Mouse (Mus musculus) lung, postnatal 0 days (tissue): ENCODE data around the gene Asxl1. TPM values are rescaled to one million over a fixed set of nuclear protein-coding genes. Genes with fewer than 3 reads are reported as not detected.
"Not testable (repeated sequence)": the region's sequence is repeated elsewhere in the genome, so short reads cannot be mapped to it uniquely, and the experiment has no call there.

Source experiments
- ATAC-seq: fragments of 200-750 bp; cut with Nextera tagmentation; 2 replicates; pipeline ENCODE4 v1.8.0; 2017; ENCODE audit warnings: moderate library complexity
- DNase-seq: peaks from one replicate; pipeline ENCODE4 v3.0.0-alpha.2; 2016; ENCODE audit warnings: low spot score
- H3K27ac ChIP-seq: fragments of 300-500 bp; sonication (generic); 2 replicates; pipeline ENCODE4 v1.5.1; 2014; ENCODE audit warnings: antibody characterized with exemption, mild to moderate bottlenecking, low read length, mixed read lengths
- H3K27me3 ChIP-seq: fragments of 300-500 bp; sonication (generic); replicated peaks from 2 replicates; pipeline ENCODE4 v1.6.1; 2014; ENCODE audit warnings: low read length, mixed read lengths; ENCODE audit not compliant: insufficient read depth
- H3K36me3 ChIP-seq: fragments of 300-500 bp; sonication (generic); 2 replicates; pipeline ENCODE4 v1.6.1; 2014; ENCODE audit warnings: low read length, mixed read lengths; ENCODE audit not compliant: insufficient read depth
- H3K4me1 ChIP-seq: fragments of 300-500 bp; sonication (generic); 2 replicates; pipeline ENCODE4 v1.6.1; 2014; ENCODE audit warnings: antibody characterized with exemption, low read depth, low read length, mixed read lengths; ENCODE audit not compliant: insufficient read depth
- H3K4me2 ChIP-seq: fragments of 300-500 bp; sonication (generic); replicated peaks from 2 replicates; pipeline ENCODE4 v1.6.1; 2014; ENCODE audit warnings: low read depth, mild to moderate bottlenecking, low read length, moderate library complexity, mixed read lengths
- H3K4me3 ChIP-seq: fragments of 300-500 bp; sonication (generic); 2 replicates; pipeline ENCODE4 v1.5.1; 2014; ENCODE audit warnings: low read depth, low read length
- H3K9ac ChIP-seq: fragments of 300-500 bp; sonication (generic); replicated peaks from 2 replicates; pipeline ENCODE4 v1.6.1; 2014; ENCODE audit warnings: low read depth, mild to moderate bottlenecking
- H3K9me3 ChIP-seq: fragments of 300-500 bp; sonication (generic); 2 replicates; pipeline ENCODE4 v1.6.1; 2016; ENCODE audit warnings: low read length, mixed read lengths
- CTCF ChIP-seq: IDR thresholded peaks from 2 replicates; pipeline ENCODE4 v1.5.1; 2016; ENCODE audit warnings: antibody characterized with exemption, mild to moderate bottlenecking
- EP300 ChIP-seq: IDR thresholded peaks from 2 replicates; pipeline ENCODE4 v1.6.1; 2016; ENCODE audit warnings: antibody characterized with exemption, mild to moderate bottlenecking, control low read depth
- WGBS: fragments of 180-500 bp; shearing (Covaris S2); extraction: QIAGEN DNeasy Blood & Tissue Kit; methylation state at CpG from one replicate; pipeline ENCODE4 v1.1.7; 2014; 5-methylcytosine and 5-hydroxymethylcytosine counted together
- polyA plus RNA-seq: library from polyadenylated mRNA; unstranded; fragments of >200 nt; fragmentation: Nextera tagmentation; extraction: Ambion mirVana; gene quantifications from 2 replicates; pipeline ENCODE4 v1.2.1, GENCODE M21; 2015

Gene Asxl1
- polyA plus RNA-seq, 1 experiment from 2014 or later = 10.3 TPM

DNA sequence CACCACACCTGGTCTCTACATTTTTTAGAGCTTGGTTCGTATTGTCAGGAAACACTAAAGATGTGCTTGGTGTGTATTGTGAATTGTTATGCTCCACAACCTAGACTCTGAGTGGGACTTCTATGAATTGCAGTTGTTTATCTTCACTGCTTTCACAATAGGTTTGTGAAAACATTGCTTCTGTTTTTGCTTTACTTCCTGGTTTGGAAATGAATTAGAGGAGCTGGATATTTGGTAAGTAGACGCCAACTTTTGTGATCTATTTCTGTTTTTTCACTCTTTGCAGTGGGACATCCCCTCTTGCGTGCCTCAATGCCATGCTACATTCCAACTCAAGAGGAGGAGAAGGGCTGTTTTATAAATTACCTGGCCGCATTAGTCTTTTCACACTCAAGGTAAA, 11.2 kb downstream of the Asxl1 start:
- no peak for TF ChIP-seq EP300
- no peak for TF ChIP-seq CTCF
- Histone ChIP-seq H3K4me2 (no peak overlapping the region), H3K27me3 (no peaks in the 10 kb centered on the region), H3K36me3 (peaks cover 20% of the 10 kb centered on the region), H3K27ac (no peak overlapping the region), H3K4me3 (no peak overlapping the region), H3K9ac (no peak overlapping the region), H3K9me3 (no peaks in the 10 kb centered on the region), H3K4me1 (no peaks in the 10 kb centered on the region)
- ATAC-seq (no peak), DNase-seq (no peak)
- 81% methylated on average over 4 of the region's 4 CpGs for WGBS

DNA sequence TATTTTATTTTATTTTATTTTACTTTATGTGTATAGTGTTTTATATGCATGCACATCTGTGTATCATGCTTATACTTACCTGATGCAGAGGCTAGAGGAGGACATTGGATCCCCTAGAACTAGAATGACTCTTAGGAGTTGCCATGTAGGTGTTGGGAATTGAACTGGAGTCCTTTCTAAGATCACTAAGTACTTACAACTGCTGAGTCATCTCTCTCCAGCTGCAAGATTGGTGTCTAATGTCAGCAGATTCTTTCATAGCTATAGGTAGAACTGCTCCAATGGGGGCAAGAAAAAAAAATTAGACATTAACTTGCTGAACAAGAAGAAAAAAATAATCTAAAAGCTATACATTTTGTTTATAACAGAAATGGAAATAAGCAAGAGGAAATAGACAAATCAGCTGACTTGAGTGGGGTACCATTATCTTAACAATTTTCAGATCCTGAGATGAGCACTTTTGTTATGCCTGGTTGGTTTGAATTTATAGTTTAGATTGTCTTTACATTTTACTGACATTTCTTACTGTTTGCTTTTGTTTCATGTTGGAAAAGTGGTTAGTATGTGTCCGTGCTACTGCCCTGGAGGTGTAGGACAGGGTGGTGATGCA, 15.6 kb downstream of the Asxl1 start:
- Histone ChIP-seq H3K27me3 (no peaks in the 10 kb centered on the region), H3K36me3 (peaks cover 18% of the 10 kb centered on the region), H3K9me3 (no peaks in the 10 kb centered on the region), H3K4me2 (no peak overlapping the region), H3K4me1 (no peaks in the 10 kb centered on the region), H3K9ac (no peak overlapping the region), H3K4me3 (no peak overlapping the region), H3K27ac (no peak overlapping the region)
- ATAC-seq (no peak), DNase-seq (no peak)
- TF ChIP-seq EP300 (no peak), CTCF (no peak)
- WGBS = 78% methylated on average over 1 of the region's 1 CpGs

DNA sequence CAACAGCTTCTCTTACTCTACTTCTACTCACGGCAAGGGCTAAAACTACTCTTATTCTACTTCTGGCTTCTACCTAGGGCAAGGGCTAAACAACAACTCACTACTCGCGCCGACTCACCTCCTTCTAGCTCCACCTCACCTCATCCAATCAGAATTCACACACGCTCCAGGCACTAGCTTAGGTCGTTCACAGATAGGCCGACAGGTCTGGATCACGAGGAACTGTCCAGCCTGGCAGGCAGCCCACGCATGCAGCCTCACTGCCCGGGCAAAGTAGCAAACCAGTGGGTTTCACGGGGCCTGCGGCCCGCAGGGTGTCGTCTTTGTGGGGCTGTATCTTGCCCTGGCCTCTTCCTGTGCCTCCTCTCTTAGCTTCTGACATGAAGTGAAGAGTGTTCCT, 18.9 kb downstream of the Asxl1 start:
- not testable (repeated sequence) for H3K27me3 ChIP-seq, H3K9ac ChIP-seq, H3K4me3 ChIP-seq, H3K27ac ChIP-seq, H3K4me2 ChIP-seq, DNase-seq, ATAC-seq, H3K9me3 ChIP-seq, H3K4me1 ChIP-seq
- 89% methylated on average over 14 of the region's 14 CpGs for WGBS
- H3K36me3 ChIP-seq = peaks cover 12% of the 10 kb centered on the region; the same call in 1 of the 2 replicates

DNA sequence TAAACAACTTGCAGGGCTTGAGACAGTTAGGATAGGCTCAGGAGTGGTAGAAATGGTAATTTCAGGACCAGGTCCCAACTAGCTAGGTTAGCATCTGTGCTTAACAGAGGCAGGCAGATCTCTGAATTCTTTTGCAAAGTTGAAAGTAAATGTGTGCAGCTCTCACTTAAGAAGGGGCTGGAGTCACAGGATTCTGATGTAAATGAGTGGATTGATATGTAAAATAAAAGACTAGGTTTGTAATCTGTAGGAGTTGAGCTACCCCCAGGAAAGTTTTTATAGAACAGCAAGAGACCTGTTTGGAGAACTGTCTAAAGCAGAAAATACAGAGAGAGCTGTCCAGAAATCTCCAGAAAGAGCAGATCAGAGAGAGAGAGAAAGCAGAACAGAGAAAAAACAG, 25.2 kb downstream of the Asxl1 start:
- no peak overlapping the region for H3K4me3 ChIP-seq
- no peak for DNase-seq
- no peak for ATAC-seq
- H3K4me1 ChIP-seq = no peaks in the 10 kb centered on the region
- H3K36me3 ChIP-seq = peaks cover 10% of the 10 kb centered on the region; the same call in 1 of the 2 replicates
- no peak overlapping the region for H3K9ac ChIP-seq
- no peaks in the 10 kb centered on the region for H3K9me3 ChIP-seq
- H3K27me3 ChIP-seq = no peaks in the 10 kb centered on the region
- H3K4me2 ChIP-seq = no peak overlapping the region
- H3K27ac ChIP-seq = no peak overlapping the region
- no peak for TF ChIP-seq CTCF
- TF ChIP-seq EP300 = no peak

DNA sequence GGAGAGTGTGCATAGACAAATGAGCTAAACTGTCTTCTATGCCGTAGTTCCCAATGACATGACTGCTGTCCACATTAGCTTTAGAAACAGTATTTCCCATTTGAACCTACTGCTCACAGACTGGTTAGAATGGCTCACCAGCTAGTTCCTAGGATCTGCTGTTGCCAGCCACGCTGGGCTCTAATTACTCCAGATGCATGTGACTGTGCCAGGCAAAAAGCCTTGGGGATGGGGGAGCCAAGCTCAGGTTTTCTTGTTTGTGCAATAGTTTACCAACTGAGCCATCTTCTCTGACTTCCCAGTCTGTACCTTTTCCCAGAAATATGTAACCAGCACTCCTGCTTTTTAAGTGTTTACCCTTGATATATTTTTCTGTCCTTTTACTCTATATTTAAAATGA, 29.8 kb downstream of the Asxl1 start:
- H3K9ac ChIP-seq = no peak overlapping the region
- WGBS = 67% methylated on average over 2 of the region's 2 CpGs

DNA sequence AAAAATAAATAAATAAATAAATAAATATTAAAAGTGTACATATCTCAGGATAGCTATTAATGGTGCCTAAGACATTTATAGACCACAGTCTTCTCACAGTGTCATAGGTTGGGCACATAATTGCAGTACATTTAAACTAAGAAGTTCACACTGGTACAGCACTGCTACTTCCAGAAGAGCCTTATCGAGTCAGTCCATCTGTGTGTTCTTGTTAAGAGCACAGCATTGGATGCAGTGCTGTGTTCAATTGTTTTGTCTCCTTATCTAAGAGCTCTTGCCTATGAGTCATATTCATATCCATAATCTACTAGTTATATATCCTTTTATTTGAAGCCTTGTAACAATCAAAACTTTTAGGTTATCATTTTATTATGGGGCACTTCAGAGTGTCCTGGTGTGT, 34.9 kb downstream of the Asxl1 start:
- DNase-seq (no peak), ATAC-seq (no peak)
- no peak overlapping the region for H3K4me2 ChIP-seq
- H3K9ac ChIP-seq = no peak overlapping the region
- 86% methylated on average over 1 of the region's 1 CpGs for WGBS
- H3K36me3 ChIP-seq = peaks cover 11% of the 10 kb centered on the region; the same call in 1 of the 2 replicates
- H3K27ac ChIP-seq = no peak overlapping the region
- TF ChIP-seq EP300 (no peak), CTCF (no peak)
- no peaks in the 10 kb centered on the region for H3K27me3 ChIP-seq
- no peak overlapping the region for H3K4me3 ChIP-seq
- no peaks in the 10 kb centered on the region for H3K9me3 ChIP-seq
- H3K4me1 ChIP-seq = no peaks in the 10 kb centered on the region

More for the DNA sequence above, 29.8 kb downstream of the Asxl1 start:
- Histone ChIP-seq H3K27me3 (no peaks in the 10 kb centered on the region), H3K9me3 (no peaks in the 10 kb centered on the region), H3K27ac (no peak overlapping the region), H3K4me2 (no peak overlapping the region), H3K4me3 (no peak overlapping the region), H3K4me1 (no peaks in the 10 kb centered on the region), H3K36me3 (no peaks in the 10 kb centered on the region; the same call in 1 of the 2 replicates)
- no peak for DNase-seq
- TF ChIP-seq EP300 (no peak), CTCF (no peak)
- no peak for ATAC-seq

DNA sequence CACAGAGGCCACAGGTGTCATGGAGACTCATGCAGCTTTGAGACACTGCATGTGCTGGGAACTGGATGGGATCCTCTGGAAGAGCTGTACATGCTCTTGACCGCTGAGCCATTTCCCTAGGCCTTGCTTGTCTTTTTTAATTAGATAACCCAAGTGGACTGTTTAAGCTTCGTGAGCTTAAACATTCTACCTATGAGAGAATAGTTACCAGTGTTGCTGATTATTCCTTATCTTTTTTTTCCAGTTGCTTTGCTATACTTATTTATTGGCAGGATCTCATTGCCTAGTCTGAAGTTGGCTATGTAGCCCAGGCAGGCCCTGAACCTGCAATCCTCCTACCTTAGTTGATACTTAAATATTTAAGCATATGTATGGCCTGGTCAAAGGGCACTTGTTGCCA, 44.2 kb downstream of the Asxl1 start:
- 86% methylated on average over 2 of the region's 2 CpGs for WGBS
- DNase-seq = no peak
- H3K36me3 ChIP-seq = peaks cover 24% of the 10 kb centered on the region

More for the DNA sequence above, 44.2 kb downstream of the Asxl1 start:
- no peak for ATAC-seq
- H3K27me3 ChIP-seq = no peaks in the 10 kb centered on the region
- H3K27ac ChIP-seq = no peak overlapping the region
- H3K4me3 ChIP-seq = no peak overlapping the region
- no peak overlapping the region for H3K9ac ChIP-seq
- H3K4me1 ChIP-seq = no peaks in the 10 kb centered on the region
- no peak overlapping the region for H3K4me2 ChIP-seq
- no peaks in the 10 kb centered on the region for H3K9me3 ChIP-seq
- TF ChIP-seq EP300 (no peak), CTCF (no peak)
